Mouse (Mus musculus): Measurements from ENCODE around the gene Mgrn1.

The Mgrn1 gene

GRCm38 (mm10) chr16:4885760-4886689, at the start of gene Mgrn1:
Gene Mgrn1, plus strand, starts transcription at chr16:4886249.
- peak; percentile 93 for DNase-seq (ENCODE audit: low read depth, low spot score)

- DNase-seq (ENCODE audit: low read depth, low spot score): peak; percentile 89
These were observed 48.4 kb upstream of the Mgrn1 start for GRCm38 (mm10) chr16:4837631-4838030.

GRCm38 (mm10) chr16:4839552-4839951, 46.5 kb upstream of the Mgrn1 start:
- DNase-seq (ENCODE audit: low read depth, low spot score): no peak

GRCm38 (mm10) chr16:4840231-4840630, 45.8 kb upstream of the Mgrn1 start:
- DNase-seq (ENCODE audit: low read depth, low spot score): no peak

- DNase-seq (ENCODE audit: low read depth, low spot score): no peak
These were observed 39.0 kb upstream of the Mgrn1 start for GRCm38 (mm10) chr16:4847041-4847440.

- no peak for DNase-seq (ENCODE audit: low read depth, low spot score)
These were observed 38.0 kb upstream of the Mgrn1 start for GRCm38 (mm10) chr16:4848090-4848489.

- DNase-seq (ENCODE audit: low read depth, low spot score): no peak
These were observed 35.7 kb upstream of the Mgrn1 start for GRCm38 (mm10) chr16:4850361-4850760.

GRCm38 (mm10) chr16:4850938-4851628, 35.0 kb upstream of the Mgrn1 start:
- no peak for DNase-seq (ENCODE audit: low read depth, low spot score)

- peak; percentile 88 for DNase-seq (ENCODE audit: low read depth, low spot score)
These were observed 30.9 kb upstream of the Mgrn1 start for GRCm38 (mm10) chr16:4855046-4855650.

GRCm38 (mm10) chr16:4861392-4861791, 24.7 kb upstream of the Mgrn1 start:
- no peak for DNase-seq (ENCODE audit: low read depth, low spot score)

GRCm38 (mm10) chr16:4862863-4863483, 23.1 kb upstream of the Mgrn1 start:
- peak; percentile 86 for DNase-seq (ENCODE audit: low read depth, low spot score)

GRCm38 (mm10) chr16:4863742-4864141, 22.3 kb upstream of the Mgrn1 start:
- DNase-seq (ENCODE audit: low read depth, low spot score): no peak

GRCm38 (mm10) chr16:4866101-4866695, 19.9 kb upstream of the Mgrn1 start:
- DNase-seq (ENCODE audit: low read depth, low spot score): no peak

GRCm38 (mm10) chr16:4870490-4870889, 15.6 kb upstream of the Mgrn1 start:
- DNase-seq (ENCODE audit: low read depth, low spot score): no peak

GRCm38 (mm10) chr16:4871926-4872325, 14.1 kb upstream of the Mgrn1 start:
- DNase-seq (ENCODE audit: low read depth, low spot score): no peak

- no peak for DNase-seq (ENCODE audit: low read depth, low spot score)
These were observed 10.6 kb upstream of the Mgrn1 start for GRCm38 (mm10) chr16:4875198-4876032.

- DNase-seq (ENCODE audit: low read depth, low spot score): no peak
These were observed 9.9 kb upstream of the Mgrn1 start for GRCm38 (mm10) chr16:4876033-4876680.

GRCm38 (mm10) chr16:4877195-4877594, 8.9 kb upstream of the Mgrn1 start:
- DNase-seq (ENCODE audit: low read depth, low spot score): no peak

GRCm38 (mm10) chr16:4877701-4878100, 8.3 kb upstream of the Mgrn1 start:
- no peak for DNase-seq (ENCODE audit: low read depth, low spot score)
